Comparison of ENCODE assay signal across 8 mouse cellular contexts in the genomic region with DNA sequence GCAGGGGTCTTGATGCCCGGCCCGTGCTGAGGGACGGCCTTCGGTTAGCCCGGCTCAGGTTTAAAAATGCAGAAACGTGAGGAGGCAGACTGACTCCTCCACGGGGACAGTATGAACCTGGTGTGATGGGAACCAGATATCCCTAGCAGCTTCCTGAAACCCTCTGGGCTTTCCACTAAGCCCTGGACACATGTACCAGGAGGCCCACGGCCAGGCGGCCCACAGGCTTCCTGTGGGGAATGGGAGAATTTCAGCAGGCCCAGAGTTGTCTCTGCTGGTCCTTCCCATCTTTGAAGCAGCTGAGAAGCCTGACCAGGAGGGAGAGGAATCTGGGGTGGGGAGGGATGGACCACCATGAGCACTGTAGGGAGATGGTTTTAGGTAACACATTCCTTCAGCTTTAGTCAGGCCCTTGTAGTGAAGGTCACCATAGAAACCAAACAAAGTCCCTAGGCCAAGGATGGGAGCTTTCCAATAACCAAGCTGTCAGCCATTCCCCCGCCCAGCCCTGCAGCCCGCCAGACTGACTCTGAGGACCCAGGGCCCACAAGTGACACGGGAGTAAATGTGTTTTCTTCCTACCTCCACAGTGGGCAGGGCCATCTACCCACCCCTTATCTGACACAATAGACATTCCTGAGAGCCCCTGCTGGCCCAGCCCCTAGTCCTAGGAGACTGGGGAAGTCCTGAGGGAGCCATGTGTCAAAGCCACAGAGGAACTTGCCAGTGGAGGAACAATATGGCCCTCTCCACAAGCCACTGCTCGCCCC.
A peak's percentile ranks its signal among the peaks of the same experiment; 100 is the strongest.
DNase-seq lines count a peak whose midpoint lies in the region; ATAC-seq and TF ChIP-seq lines count a peak whose summit lies in the region.

No protein-coding gene starts in this region.

- H3K9ac ChIP-seq in heart, adult 2 months (ENCODE audit: low read depth, low read length), result 0 out of 2 replicates have a peak overlapping the region, but pooled peaks have one; percentile 23
- peak overlapping the region; percentile 15; the same call in 1 of the 2 replicates for H3K9ac ChIP-seq in kidney, embryonic 16.5 days (replicated peaks; ENCODE audit: low read length)

- TF ChIP-seq CTCF in heart, adult 2 months (IDR thresholded peaks at IDR 0.05), result no peak

- no peaks in the 10 kb centered on the region for H3K79me2 ChIP-seq in heart, adult 2 months (replicated peaks; ENCODE audit: control insufficient read depth, insufficient read depth, low read length)

- DNase-seq in 3T3-L1 (ENCODE audit: low read depth, low spot score) (peak; percentile 86), NIH3T3 (ENCODE audit: low read depth) (peak; percentile 70)
- DNase-seq in heart, adult 2 months, result peak; percentile 66 to 75
- DNase-seq in yolk sac, embryonic 10.5 days (ENCODE audit: low spot score), result peak; percentile 74
- DNase-seq in layer of hippocampus, adult 11-12 months (ENCODE audit: low spot score), result no peak
- no peak for DNase-seq in spleen, adult 18-20 months
- no peak for DNase-seq in cerebellum, adult 11 months

- H3K4me3 ChIP-seq in heart, adult 2 months, result no peak overlapping the region
- no peak overlapping the region for H3K4me3 ChIP-seq in kidney, embryonic 16.5 days (ENCODE audit: low read length)

- H3K36me3 ChIP-seq in heart, adult 2 months (ENCODE audit: control insufficient read depth, insufficient read depth, low read length), result no peaks in the 10 kb centered on the region
- H3K36me3 ChIP-seq in kidney, embryonic 16.5 days (ENCODE audit: insufficient read depth, low read length), result no peaks in the 10 kb centered on the region

- 49% methylated on average over 13 of the region's 13 CpGs for WGBS in heart, adult 2 months
- WGBS in kidney, embryonic 16.5 days, result 34% methylated on average over 13 of the region's 13 CpGs

- H3K27me3 ChIP-seq in heart, adult 2 months (ENCODE audit: control insufficient read depth, insufficient read depth, low read length), result no peaks in the 10 kb centered on the region
- H3K27me3 ChIP-seq in kidney, embryonic 16.5 days (ENCODE audit: insufficient read depth, low read length), result no peaks in the 10 kb centered on the region

- peaks cover 14% of the 10 kb centered on the region for H3K4me1 ChIP-seq in heart, adult 2 months (ENCODE audit: control insufficient read depth, insufficient read depth, low read length)
- peaks cover 41% of the 10 kb centered on the region for H3K4me1 ChIP-seq in kidney, embryonic 16.5 days (ENCODE audit: insufficient read depth, low read length)

- TF ChIP-seq EP300 in heart, adult 2 months (IDR thresholded peaks at IDR 0.05; ENCODE audit: insufficient read depth, low read depth, low read length), result no peak

- no peak overlapping the region for H3K4me2 ChIP-seq in kidney, embryonic 16.5 days (replicated peaks; ENCODE audit: low read depth, low read length)

- intact Hi-C loops in heart, adult 2 months (cut with DNase I), result no loop called here

- no peak for TF ChIP-seq POLR2A in heart, adult 2 months (IDR thresholded peaks at IDR 0.05; ENCODE audit: insufficient read depth, low read depth, low read length)

- H3K9me3 ChIP-seq in kidney, embryonic 16.5 days (ENCODE audit: low read length), result no peaks in the 10 kb centered on the region

- H3K27ac ChIP-seq in heart, adult 2 months, result peak overlapping the region; percentile 84
- peak overlapping the region; percentile 85 for H3K27ac ChIP-seq in kidney, embryonic 16.5 days (ENCODE audit: low read length)

- peak; percentile 13; the same call in 1 of the 2 replicates for ATAC-seq in kidney, embryonic 16.5 days (ENCODE audit: low FRiP score, low TSS enrichment)

Comparison
In these comparisons a context has a peak if more than half of its experiments do, and no peak if none do; other contexts are left out.
1. DNase-seq: peak in 3T3-L1 (single experiment), NIH3T3 (single experiment), heart, adult 2 months (2 of 2) and yolk sac, embryonic 10.5 days (single experiment); none in layer of hippocampus, adult 11-12 months (single experiment), spleen, adult 18-20 months (0 of 2) and cerebellum, adult 11 months (single experiment).